21 mouse cellular contexts compared by ENCODE assay signal in genomic region chr10:107560881-107561280, GRCm38 (mm10).
"Had no signal": no experiment of that assay in that cellular context is flagged by ENCODE, and none has a peak within 500 bp of the region (broad histone marks: within the 10 kb centered on the region; RNA-seq: fewer than 3 reads in every experiment).

No protein-coding gene starts in this region.

- DNase-seq: heart, postnatal 10 days; heart, postnatal 14 days; heart, postnatal 36 days; heart, postnatal 4 days; kidney, adult 11 months; kidney, adult 18-20 months; kidney, adult 2 months; kidney, adult 8-10 months; kidney, adult 9 months; kidney, postnatal 10 days; kidney, postnatal 14 days; kidney, postnatal 25 days; kidney, postnatal 36 days; kidney, postnatal 4 days; layer of hippocampus, adult 9-11 months; layer of hippocampus, postnatal 36 days had no signal

- ATAC-seq: hindbrain, embryonic 16.5 days; hindbrain, postnatal 0 days; intestine, embryonic 15.5 days; intestine, embryonic 16.5 days; intestine, postnatal 0 days had no signal
